Mouse (Mus musculus): Measurements from ENCODE around the gene Ppp1r13b. TPM values are rescaled to one million over a fixed set of nuclear protein-coding genes. Genes with fewer than 3 reads are reported as not detected.
"Not testable (repeated sequence)": the region's sequence is repeated elsewhere in the genome, so short reads cannot be mapped to it uniquely, and the experiment has no call there.

Ppp1r13b gene
- polyA plus RNA-seq (2015; fragmentation: Nextera tagmentation; extraction: Ambion mirVana) = 5.6 and 7.9 TPM in 2 replicates

DNA sequence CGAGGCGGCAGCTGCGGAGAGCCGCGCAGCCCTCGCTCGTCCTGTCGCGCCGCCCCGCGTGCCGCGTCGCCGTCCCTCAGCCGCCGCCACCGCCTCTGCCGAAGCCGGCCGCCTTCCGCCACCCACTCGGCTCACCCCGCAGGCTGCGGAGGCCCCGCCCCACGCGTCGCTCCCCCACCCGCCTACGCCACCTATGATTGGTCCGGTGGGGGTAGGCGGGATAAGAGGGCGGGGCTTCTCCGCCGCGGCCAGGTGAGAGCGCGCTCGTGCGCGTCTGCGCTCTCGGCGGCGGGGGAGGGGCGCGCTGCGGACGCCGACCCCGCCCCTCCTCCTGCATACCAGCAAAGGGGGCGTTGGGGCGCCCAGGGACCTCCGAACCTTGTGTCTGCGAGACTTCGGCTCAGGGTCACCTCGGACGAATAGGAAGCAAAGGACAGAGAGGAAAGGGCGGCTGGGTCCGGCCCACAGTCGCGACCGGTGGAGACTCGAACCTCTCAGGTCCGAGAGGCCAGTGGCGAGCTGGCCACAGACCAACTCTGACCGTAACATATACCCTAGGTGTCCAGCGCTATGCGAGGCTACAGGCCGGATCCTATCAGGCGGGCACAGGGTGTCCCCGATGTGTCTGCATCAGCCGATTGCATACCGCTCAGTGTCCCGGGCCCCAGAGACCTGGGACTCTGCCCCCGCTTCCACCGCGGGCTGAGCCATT, at the start of gene Ppp1r13b:
TSS of gene Ppp1r13b (minus strand) at position 141 of the 712 bp plus-strand sequence.
- H3K4me3 ChIP-seq (ENCODE audit: low read length) = peak within 1 kb of the TSS; percentile 80
- peak within 1 kb of the TSS; percentile 86 for H3K9ac ChIP-seq (ENCODE audit: low read depth, low read length)
- H3K27me3 ChIP-seq (replicated peaks; ENCODE audit: control insufficient read depth, insufficient read depth, low read length) = no peaks in the 10 kb centered on the region
- H3K36me3 ChIP-seq (ENCODE audit: control insufficient read depth, insufficient read depth, low read length) = no peaks in the 10 kb centered on the region
- H3K4me1 ChIP-seq (ENCODE audit: control insufficient read depth, insufficient read depth, low read length) = peaks cover 23% of the 10 kb centered on the region
- WGBS = under 1% methylated on average over 60 of the region's 80 CpGs
- H3K9me3 ChIP-seq (ENCODE audit: control insufficient read depth, low read length) = no peaks in the 10 kb centered on the region
- ATAC-seq = peak; percentile 88
- peak within 1 kb of the TSS; percentile 88 for H3K4me2 ChIP-seq (ENCODE audit: low read depth, low read length)
- peak within 1 kb of the TSS; percentile 95 for H3K27ac ChIP-seq (ENCODE audit: low read length)

DNA sequence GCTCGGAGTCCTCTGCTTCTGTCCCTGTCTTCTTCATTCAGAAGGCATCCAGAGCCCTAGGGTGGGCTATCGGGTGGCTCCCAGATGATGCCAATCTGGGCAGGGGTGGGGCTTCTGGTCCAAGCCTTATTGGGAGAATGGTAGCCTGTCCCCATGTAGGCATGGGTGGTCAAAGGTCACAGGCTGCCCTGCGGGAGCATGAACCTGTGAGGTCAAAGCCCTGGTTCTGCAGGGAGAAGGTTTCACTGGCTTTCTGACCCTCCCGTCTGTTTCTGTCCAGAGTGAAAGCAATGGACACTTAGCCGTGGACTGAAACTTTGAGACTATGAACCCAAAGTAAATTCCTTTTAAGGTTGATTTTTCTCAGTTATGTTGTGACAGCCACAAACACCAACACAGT, 48.3 kb upstream of the Ppp1r13b start:
- Histone ChIP-seq H3K4me1 (ENCODE audit: control insufficient read depth, insufficient read depth, low read length) (peaks cover 13% of the 10 kb centered on the region; the same call in 1 of the 2 replicates), H3K27me3 (replicated peaks; ENCODE audit: control insufficient read depth, insufficient read depth, low read length) (no peaks in the 10 kb centered on the region), H3K9ac (ENCODE audit: low read depth, low read length) (no peak overlapping the region), H3K4me2 (ENCODE audit: low read depth, low read length) (no peak overlapping the region), H3K36me3 (ENCODE audit: control insufficient read depth, insufficient read depth, low read length) (peaks cover 17% of the 10 kb centered on the region), H3K4me3 (ENCODE audit: low read length) (no peak overlapping the region), H3K27ac (ENCODE audit: low read length) (no peak overlapping the region), H3K9me3 (ENCODE audit: control insufficient read depth, low read length) (no peaks in the 10 kb centered on the region)
- WGBS = 74% methylated on average over 5 of the region's 5 CpGs
- no peak for ATAC-seq

DNA sequence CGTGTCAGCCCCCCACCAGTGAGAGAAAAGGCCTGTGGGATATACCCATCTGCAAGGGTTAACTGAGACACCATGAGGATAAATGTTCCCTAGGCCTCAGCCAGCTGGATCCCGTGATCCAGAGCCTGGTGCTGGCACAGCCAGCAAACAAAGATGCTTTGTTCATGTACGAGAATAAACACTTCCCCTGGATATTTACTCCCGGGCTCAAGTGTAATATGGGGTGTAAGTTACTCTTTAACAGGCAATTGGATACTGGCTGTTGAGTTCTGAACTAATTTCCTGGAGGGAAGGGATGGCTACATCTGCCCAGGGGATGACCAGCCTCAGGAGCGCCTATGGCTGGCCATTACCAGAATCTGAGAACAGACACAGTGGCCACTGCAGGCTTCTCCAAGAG, 43.8 kb upstream of the Ppp1r13b start:
- Histone ChIP-seq H3K4me2 (ENCODE audit: low read depth, low read length) (no peak overlapping the region), H3K27me3 (replicated peaks; ENCODE audit: control insufficient read depth, insufficient read depth, low read length) (no peaks in the 10 kb centered on the region), H3K4me3 (ENCODE audit: low read length) (no peak overlapping the region), H3K27ac (ENCODE audit: low read length) (peak overlapping the region; percentile 23; the same call in 1 of the 2 replicates), H3K9me3 (ENCODE audit: control insufficient read depth, low read length) (no peaks in the 10 kb centered on the region), H3K9ac (ENCODE audit: low read depth, low read length) (no peak overlapping the region), H3K36me3 (ENCODE audit: control insufficient read depth, insufficient read depth, low read length) (no peaks in the 10 kb centered on the region), H3K4me1 (ENCODE audit: control insufficient read depth, insufficient read depth, low read length) (peaks cover 20% of the 10 kb centered on the region)
- WGBS = 23% methylated on average over 5 of the region's 5 CpGs
- ATAC-seq = peak; percentile 57

DNA sequence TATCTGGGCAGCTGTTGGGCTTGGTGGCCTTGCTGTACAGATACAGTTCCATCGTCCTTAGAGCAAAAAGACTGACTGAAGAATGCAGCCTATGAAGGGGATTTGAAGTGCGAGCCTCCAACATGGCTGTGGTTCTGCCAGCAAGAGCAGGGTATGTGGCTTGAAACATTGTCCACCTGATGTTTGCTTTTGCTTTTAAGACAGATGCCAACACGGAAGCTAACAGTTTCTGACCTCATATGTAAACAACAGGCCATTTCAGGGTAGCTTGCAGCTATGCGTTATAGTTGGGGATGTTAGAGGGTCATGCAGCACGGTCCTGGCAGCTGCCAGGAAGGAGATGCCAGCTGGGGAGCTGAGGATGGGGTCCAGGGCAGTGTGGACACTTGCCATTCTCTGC, 42.6 kb upstream of the Ppp1r13b start:
- Histone ChIP-seq H3K9ac (ENCODE audit: low read depth, low read length) (no peak overlapping the region), H3K4me3 (ENCODE audit: low read length) (no peak overlapping the region), H3K4me2 (ENCODE audit: low read depth, low read length) (no peak overlapping the region), H3K4me1 (ENCODE audit: control insufficient read depth, insufficient read depth, low read length) (peaks cover 29% of the 10 kb centered on the region), H3K36me3 (ENCODE audit: control insufficient read depth, insufficient read depth, low read length) (no peaks in the 10 kb centered on the region), H3K27me3 (replicated peaks; ENCODE audit: control insufficient read depth, insufficient read depth, low read length) (no peaks in the 10 kb centered on the region), H3K27ac (ENCODE audit: low read length) (no peak overlapping the region), H3K9me3 (ENCODE audit: control insufficient read depth, low read length) (no peaks in the 10 kb centered on the region)
- 54% methylated on average over 5 of the region's 5 CpGs for WGBS
- no peak for ATAC-seq

DNA sequence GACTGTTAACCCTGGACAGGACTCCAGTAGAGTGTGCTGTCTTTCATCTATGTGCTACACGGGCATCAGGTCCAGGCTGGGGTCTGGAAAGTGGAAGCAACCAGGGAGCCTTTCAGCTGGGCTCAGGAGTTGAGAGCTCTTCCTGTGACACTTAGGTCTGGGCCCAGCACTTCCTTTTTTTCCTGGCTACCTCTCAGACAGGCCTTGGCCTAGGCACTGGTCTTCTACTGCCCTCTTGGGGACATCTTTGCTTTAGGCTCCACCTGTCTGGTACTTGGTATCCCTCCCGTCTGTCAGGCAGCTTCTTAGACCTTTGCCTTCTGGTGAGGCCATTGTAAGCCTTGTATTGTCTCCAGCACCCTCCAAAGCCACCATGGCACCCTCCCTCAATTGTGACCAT, 38.8 kb upstream of the Ppp1r13b start:
- H3K4me2 ChIP-seq (ENCODE audit: low read depth, low read length) = no peak overlapping the region
- H3K9me3 ChIP-seq (ENCODE audit: control insufficient read depth, low read length) = no peaks in the 10 kb centered on the region
- peak overlapping the region; percentile 21 for H3K27ac ChIP-seq (ENCODE audit: low read length)
- peak; percentile 45 for ATAC-seq
- H3K27me3 ChIP-seq (replicated peaks; ENCODE audit: control insufficient read depth, insufficient read depth, low read length) = no peaks in the 10 kb centered on the region
- peak overlapping the region; percentile 2 for H3K9ac ChIP-seq (ENCODE audit: low read depth, low read length)
- no peaks in the 10 kb centered on the region for H3K36me3 ChIP-seq (ENCODE audit: control insufficient read depth, insufficient read depth, low read length)
- peaks cover 41% of the 10 kb centered on the region for H3K4me1 ChIP-seq (ENCODE audit: control insufficient read depth, insufficient read depth, low read length)
- WGBS = 36% methylated on average over 2 of the region's 2 CpGs
- no peak overlapping the region for H3K4me3 ChIP-seq (ENCODE audit: low read length)

DNA sequence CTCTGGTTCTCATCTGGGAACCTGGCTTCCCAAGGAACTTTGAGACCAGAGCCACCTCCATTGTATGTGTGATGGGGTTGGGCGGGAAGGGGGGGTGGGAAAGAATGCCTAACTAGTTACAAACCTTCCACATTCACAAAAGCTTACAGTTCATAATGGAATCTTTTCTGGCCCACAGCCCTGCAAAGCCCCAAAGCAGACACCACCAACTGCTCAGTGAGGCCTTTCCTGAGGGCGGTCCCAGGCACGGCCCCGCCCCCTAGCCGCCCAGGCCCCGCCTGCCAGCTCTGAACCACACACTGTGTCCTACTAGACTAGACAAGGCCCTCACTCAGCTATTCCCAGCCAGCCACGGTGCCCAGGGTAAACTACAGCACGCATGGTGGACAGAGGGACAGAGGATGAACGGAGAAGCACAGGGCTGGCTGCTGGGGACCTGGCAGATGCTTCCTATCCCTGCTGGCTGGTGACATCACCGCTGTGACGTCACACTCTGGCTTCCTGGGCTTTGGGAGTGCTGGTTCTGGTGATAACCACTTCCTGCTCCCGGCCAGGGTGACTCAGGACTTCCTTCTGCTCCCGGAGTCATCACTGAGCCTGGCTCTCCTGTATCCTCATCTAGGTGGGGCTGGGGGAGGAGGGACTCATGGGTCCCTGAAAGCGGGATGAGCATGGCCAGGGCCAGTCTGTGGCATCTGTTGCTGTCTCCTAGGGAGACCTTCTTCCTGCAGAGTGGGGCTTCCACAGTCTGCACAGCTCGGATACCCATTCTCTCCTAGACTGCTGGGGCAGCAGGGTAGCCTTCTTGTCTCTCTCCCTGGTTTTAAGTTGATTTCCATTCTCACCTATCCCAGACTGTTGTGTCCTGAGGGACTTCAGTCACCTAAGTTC, 38.1 kb upstream of the Ppp1r13b start:
- peaks cover 36% of the 10 kb centered on the region for H3K4me1 ChIP-seq (ENCODE audit: control insufficient read depth, insufficient read depth, low read length)
- H3K4me3 ChIP-seq (ENCODE audit: low read length); H3K9me3 ChIP-seq (ENCODE audit: control insufficient read depth, low read length); H3K4me2 ChIP-seq (ENCODE audit: low read depth, low read length); H3K27me3 ChIP-seq (replicated peaks; ENCODE audit: control insufficient read depth, insufficient read depth, low read length); H3K36me3 ChIP-seq (ENCODE audit: control insufficient read depth, insufficient read depth, low read length): not testable (repeated sequence)
- 63% methylated on average over 11 of the region's 15 CpGs for WGBS
- ATAC-seq = peak; percentile 61
- H3K9ac ChIP-seq (ENCODE audit: low read depth, low read length) = peak overlapping the region; percentile 30; the same call in 1 of the 2 replicates
- peak overlapping the region; percentile 88 for H3K27ac ChIP-seq (ENCODE audit: low read length)

DNA sequence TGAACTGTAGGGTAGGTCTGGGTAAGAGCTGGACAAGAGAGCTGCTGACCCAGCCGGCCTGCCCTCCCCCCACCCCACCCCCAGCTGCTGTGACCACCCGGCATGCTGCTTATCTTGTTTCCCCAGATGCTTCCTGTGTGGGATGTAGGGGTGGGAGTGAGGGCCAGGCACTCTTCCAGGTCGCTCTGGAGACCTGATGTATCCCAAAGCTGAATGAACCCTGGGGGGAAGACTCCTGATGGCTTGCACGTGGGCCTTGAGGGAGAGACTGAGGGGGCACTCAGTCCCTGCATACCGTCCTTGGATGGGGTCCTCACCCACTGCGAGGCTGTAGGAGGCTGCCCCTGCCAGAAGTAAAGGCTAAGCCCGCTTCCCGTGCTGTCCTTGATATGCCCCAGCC, 37.2 kb upstream of the Ppp1r13b start:
- H3K4me2 ChIP-seq (ENCODE audit: low read depth, low read length) = no peak overlapping the region
- WGBS = 39% methylated on average over 8 of the region's 8 CpGs
- peak; percentile 17 for ATAC-seq

DNA sequence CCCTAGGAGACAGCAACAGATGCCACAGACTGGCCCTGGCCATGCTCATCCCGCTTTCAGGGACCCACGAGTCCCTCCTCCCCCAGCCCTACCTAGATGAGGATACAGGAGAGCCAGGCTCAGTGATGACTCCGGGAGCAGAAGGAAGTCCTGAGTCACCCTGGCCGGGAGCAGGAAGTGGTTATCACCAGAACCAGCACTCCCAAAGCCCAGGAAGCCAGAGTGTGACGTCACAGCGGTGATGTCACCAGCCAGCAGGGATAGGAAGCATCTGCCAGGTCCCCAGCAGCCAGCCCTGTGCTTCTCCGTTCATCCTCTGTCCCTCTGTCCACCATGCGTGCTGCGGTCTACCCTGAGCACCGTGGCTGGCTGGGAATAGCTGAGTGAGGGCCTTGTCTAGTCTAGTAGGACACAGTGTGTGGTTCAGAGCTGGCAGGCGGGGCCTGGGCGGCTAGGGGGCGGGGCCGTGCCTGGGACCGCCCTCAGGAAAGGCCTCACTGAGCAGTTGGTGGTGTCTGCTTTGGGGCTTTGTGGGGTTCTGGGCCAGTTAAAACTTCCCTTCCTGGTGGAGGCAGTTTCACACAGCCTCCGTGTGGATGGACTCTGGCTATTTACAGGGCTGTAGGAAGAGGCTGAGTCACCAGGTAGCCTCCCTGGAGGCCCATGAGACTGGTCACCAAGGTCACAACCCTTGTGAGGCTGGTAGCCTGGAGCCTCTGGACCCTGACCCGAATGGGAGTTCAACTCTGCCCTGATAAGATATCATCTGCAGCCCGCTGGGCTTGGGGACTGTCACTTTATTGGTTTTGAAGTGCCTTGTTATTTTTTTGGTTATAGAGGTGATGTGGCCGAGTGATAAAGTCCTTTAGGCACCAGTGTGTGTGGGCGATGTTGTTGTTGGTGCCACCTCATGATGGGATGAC, 36.4 kb upstream of the Ppp1r13b start:
- peak; percentile 75 for ATAC-seq
- WGBS = 57% methylated on average over 15 of the region's 20 CpGs
- H3K27ac ChIP-seq (ENCODE audit: low read length) = peak overlapping the region; percentile 88
- peak overlapping the region; percentile 38 for H3K4me2 ChIP-seq (ENCODE audit: low read depth, low read length)
- peak overlapping the region; percentile 50; the same call in 1 of the 2 replicates for H3K9ac ChIP-seq (ENCODE audit: low read depth, low read length)
- H3K4me3 ChIP-seq (ENCODE audit: low read length) = peak overlapping the region; percentile 16
- H3K27me3 ChIP-seq (replicated peaks; ENCODE audit: control insufficient read depth, insufficient read depth, low read length); H3K9me3 ChIP-seq (ENCODE audit: control insufficient read depth, low read length); H3K36me3 ChIP-seq (ENCODE audit: control insufficient read depth, insufficient read depth, low read length): not testable (repeated sequence)
- peaks cover 35% of the 10 kb centered on the region for H3K4me1 ChIP-seq (ENCODE audit: control insufficient read depth, insufficient read depth, low read length)

More for the DNA sequence above, 37.2 kb upstream of the Ppp1r13b start:
- H3K9ac ChIP-seq (ENCODE audit: low read depth, low read length) = 0 out of 2 replicates have a peak overlapping the region, but pooled peaks have one; percentile 30
- peak overlapping the region; percentile 88 for H3K27ac ChIP-seq (ENCODE audit: low read length)
- no peak overlapping the region for H3K4me3 ChIP-seq (ENCODE audit: low read length)
- no peaks in the 10 kb centered on the region for H3K9me3 ChIP-seq (ENCODE audit: control insufficient read depth, low read length)
- H3K27me3 ChIP-seq (replicated peaks; ENCODE audit: control insufficient read depth, insufficient read depth, low read length) = no peaks in the 10 kb centered on the region
- H3K4me1 ChIP-seq (ENCODE audit: control insufficient read depth, insufficient read depth, low read length) = peaks cover 36% of the 10 kb centered on the region
- H3K36me3 ChIP-seq (ENCODE audit: control insufficient read depth, insufficient read depth, low read length) = no peaks in the 10 kb centered on the region

Measured in intestine, embryonic 16.5 days (tissue).